Mouse (Mus musculus) midbrain, embryonic 16.5 days (tissue): ENCODE data around the gene Slc38a3. TPM values are rescaled to one million over a fixed set of nuclear protein-coding genes. Genes with fewer than 3 reads are reported as not detected.

Source experiments
- ATAC-seq: fragments of 200-750 bp; cut with Nextera tagmentation; 2 replicates; pipeline ENCODE4 v1.8.0; 2017; ENCODE audit warnings: moderate TSS enrichment
- H3K27ac ChIP-seq: fragments of 300-500 bp; sonication (generic); 2 replicates; pipeline ENCODE4 v1.5.1; 2014; ENCODE audit warnings: mild to moderate bottlenecking, low read length, mixed read lengths
- H3K27me3 ChIP-seq: fragments of 300-500 bp; sonication (generic); 2 replicates; pipeline ENCODE4 v1.6.1; 2014; ENCODE audit warnings: low read depth, low read length, mixed read lengths; ENCODE audit not compliant: control insufficient read depth, insufficient read depth
- H3K36me3 ChIP-seq: fragments of 300-500 bp; sonication (generic); 2 replicates; pipeline ENCODE4 v1.6.1; 2014; ENCODE audit warnings: mild to moderate bottlenecking, low read length, moderate library complexity, mixed read lengths; ENCODE audit not compliant: control insufficient read depth, insufficient read depth
- H3K4me1 ChIP-seq: fragments of 300-500 bp; sonication (generic); 2 replicates; pipeline ENCODE4 v1.6.1; 2014; ENCODE audit warnings: mild to moderate bottlenecking, low read length, mixed read lengths; ENCODE audit not compliant: control insufficient read depth, insufficient read depth
- H3K4me2 ChIP-seq: fragments of 300-500 bp; sonication (generic); 2 replicates; pipeline ENCODE4 v1.6.1; 2014; ENCODE audit warnings: mild to moderate bottlenecking, low read length, mixed read lengths
- H3K4me3 ChIP-seq: fragments of 300-500 bp; sonication (generic); 2 replicates; pipeline ENCODE4 v1.5.1; 2014; ENCODE audit warnings: low read depth, mild to moderate bottlenecking, low read length, moderate library complexity, mixed read lengths
- H3K9ac ChIP-seq: fragments of 300-500 bp; sonication (generic); 2 replicates; pipeline ENCODE4 v1.6.1; 2014; ENCODE audit warnings: low read depth, low read length, mixed read lengths
- H3K9me3 ChIP-seq: fragments of 300-500 bp; sonication (generic); replicated peaks from 2 replicates; pipeline ENCODE4 v1.6.1; 2014; ENCODE audit warnings: mild to moderate bottlenecking, low read length, mixed read lengths; ENCODE audit not compliant: control insufficient read depth, poor library complexity, severe bottlenecking
- WGBS: fragments of 180-500 bp; shearing (Covaris S2); extraction: QIAGEN DNeasy Blood & Tissue Kit; methylation state at CpG from one replicate; pipeline ENCODE4 v1.1.7; 2014; 5-methylcytosine and 5-hydroxymethylcytosine counted together
- polyA plus RNA-seq: library from polyadenylated mRNA; unstranded; fragments of >200 nt; fragmentation: Nextera tagmentation; extraction: Ambion mirVana; gene quantifications from 2 replicates; pipeline ENCODE4 v1.2.1, GENCODE M21; 2015

Gene Slc38a3
- polyA plus RNA-seq, 1 experiment from 2014 or later: 34.0 TPM

- no peaks in the 10 kb centered on the region for H3K9me3 ChIP-seq
- peak within 1 kb of the TSS; percentile 86 for H3K9ac ChIP-seq
- peak within 1 kb of the TSS; percentile 95 for H3K27ac ChIP-seq
- peak within 1 kb of the TSS; percentile 74 for H3K4me3 ChIP-seq
- peak within 1 kb of the TSS; percentile 96 for H3K4me2 ChIP-seq
- H3K27me3 ChIP-seq: no peaks in the 10 kb centered on the region
- ATAC-seq: peak; percentile 89
- H3K36me3 ChIP-seq: no peaks in the 10 kb centered on the region
- peaks cover 44% of the 10 kb centered on the region for H3K4me1 ChIP-seq
- WGBS: 4% methylated on average over 38 of the region's 38 CpGs
Observed at GRCm38 (mm10) chr9:107635279-107636028, 33.9 kb downstream of the Slc38a3 start, which contains the start of gene Gnai2. Gnai2 (minus strand) TSS chr9:107635367.

GRCm38 (mm10) chr9:107634406-107635278, 34.7 kb downstream of the Slc38a3 start:
- peak overlapping the region; percentile 86 for H3K9ac ChIP-seq
- peaks cover 52% of the 10 kb centered on the region for H3K4me1 ChIP-seq
- H3K27ac ChIP-seq: peak overlapping the region; percentile 95
- H3K4me3 ChIP-seq: peak overlapping the region; percentile 74
- ATAC-seq: no peak
- H3K4me2 ChIP-seq: peak overlapping the region; percentile 96
- no peaks in the 10 kb centered on the region for H3K27me3 ChIP-seq
- no peaks in the 10 kb centered on the region for H3K9me3 ChIP-seq
- H3K36me3 ChIP-seq: no peaks in the 10 kb centered on the region
- under 1% methylated on average over 35 of the region's 35 CpGs for WGBS

GRCm38 (mm10) chr9:107633661-107634405, 35.5 kb downstream of the Slc38a3 start:
- no peak for ATAC-seq
- Histone ChIP-seq H3K4me1 (peaks cover 58% of the 10 kb centered on the region), H3K36me3 (no peaks in the 10 kb centered on the region), H3K9ac (peak overlapping the region; percentile 86), H3K4me3 (peak overlapping the region; percentile 74), H3K9me3 (no peaks in the 10 kb centered on the region), H3K4me2 (peak overlapping the region; percentile 96), H3K27me3 (no peaks in the 10 kb centered on the region), H3K27ac (peak overlapping the region; percentile 95)
- WGBS: 0% methylated on average over 15 of the region's 15 CpGs

GRCm38 (mm10) chr9:107633091-107633660, 36.2 kb downstream of the Slc38a3 start:
- peak; percentile 19; the same call in 1 of the 2 replicates for ATAC-seq
- H3K27me3 ChIP-seq: no peaks in the 10 kb centered on the region
- peak overlapping the region; percentile 96 for H3K4me2 ChIP-seq
- H3K36me3 ChIP-seq: no peaks in the 10 kb centered on the region
- H3K9me3 ChIP-seq: no peaks in the 10 kb centered on the region
- under 1% methylated on average over 32 of the region's 33 CpGs for WGBS
- H3K27ac ChIP-seq: peak overlapping the region; percentile 95
- peak overlapping the region; percentile 86 for H3K9ac ChIP-seq
- H3K4me1 ChIP-seq: peaks cover 65% of the 10 kb centered on the region
- H3K4me3 ChIP-seq: peak overlapping the region; percentile 74

GRCm38 (mm10) chr9:107632478-107632877, 36.9 kb downstream of the Slc38a3 start:
- H3K27ac ChIP-seq: peak overlapping the region; percentile 95
- no peaks in the 10 kb centered on the region for H3K36me3 ChIP-seq
- peak overlapping the region; percentile 86 for H3K9ac ChIP-seq
- H3K4me1 ChIP-seq: peaks cover 71% of the 10 kb centered on the region
- H3K4me3 ChIP-seq: peak overlapping the region; percentile 74
- ATAC-seq: no peak
- no peaks in the 10 kb centered on the region for H3K27me3 ChIP-seq
- no peaks in the 10 kb centered on the region for H3K9me3 ChIP-seq
- H3K4me2 ChIP-seq: peak overlapping the region; percentile 96
- 12% methylated on average over 6 of the region's 6 CpGs for WGBS

- Histone ChIP-seq H3K9ac (peak overlapping the region; percentile 86), H3K36me3 (no peaks in the 10 kb centered on the region), H3K9me3 (no peaks in the 10 kb centered on the region), H3K4me1 (peaks cover 71% of the 10 kb centered on the region), H3K27ac (peak overlapping the region; percentile 95), H3K4me3 (peak overlapping the region; percentile 74), H3K27me3 (no peaks in the 10 kb centered on the region), H3K4me2 (peak overlapping the region; percentile 96)
- WGBS: 55% methylated on average over 8 of the region's 8 CpGs
- no peak for ATAC-seq
Observed at GRCm38 (mm10) chr9:107631861-107632260, 37.5 kb downstream of the Slc38a3 start.

GRCm38 (mm10) chr9:107631311-107631826, 38.0 kb downstream of the Slc38a3 start:
- 25% methylated on average over 9 of the region's 9 CpGs for WGBS
- H3K4me2 ChIP-seq: peak overlapping the region; percentile 96

GRCm38 (mm10) chr9:107630576-107630975, 38.8 kb downstream of the Slc38a3 start:
- no peaks in the 10 kb centered on the region for H3K36me3 ChIP-seq
- ATAC-seq: peak; percentile 7; the same call in 1 of the 2 replicates
- H3K9me3 ChIP-seq: no peaks in the 10 kb centered on the region
- WGBS: 2% methylated on average over 4 of the region's 4 CpGs
- H3K4me1 ChIP-seq: peaks cover 69% of the 10 kb centered on the region
- H3K27me3 ChIP-seq: no peaks in the 10 kb centered on the region
- no peak overlapping the region for H3K4me3 ChIP-seq
- peak overlapping the region; percentile 95 for H3K27ac ChIP-seq
- H3K4me2 ChIP-seq: peak overlapping the region; percentile 39
- H3K9ac ChIP-seq: peak overlapping the region; percentile 43; the same call in 1 of the 2 replicates

More at GRCm38 (mm10) chr9:107631311-107631826, 38.0 kb downstream of the Slc38a3 start:
- Histone ChIP-seq H3K36me3 (no peaks in the 10 kb centered on the region), H3K9ac (peak overlapping the region; percentile 86), H3K27me3 (no peaks in the 10 kb centered on the region), H3K4me1 (peaks cover 72% of the 10 kb centered on the region), H3K4me3 (no peak overlapping the region; the same call in 1 of the 2 replicates), H3K27ac (peak overlapping the region; percentile 95), H3K9me3 (no peaks in the 10 kb centered on the region)
- no peak for ATAC-seq
